Mouse (Mus musculus) layer of hippocampus, adult 11-12 months (tissue): ENCODE measurements around the gene Pofut1.
"Not testable (repeated sequence)": the region's sequence is repeated elsewhere in the genome, so short reads cannot be mapped to it uniquely, and the experiment has no call there.

Experiments used
- DNase-seq: peaks from one replicate; pipeline ENCODE4 v3.0.0; 2022; ENCODE audit warnings: low spot score

Gene Pofut1

GRCm38 (mm10) chr2:153239021-153239859 lies 2.1 kb upstream of the Pofut1 start:
- DNase-seq, result no peak

DNA sequence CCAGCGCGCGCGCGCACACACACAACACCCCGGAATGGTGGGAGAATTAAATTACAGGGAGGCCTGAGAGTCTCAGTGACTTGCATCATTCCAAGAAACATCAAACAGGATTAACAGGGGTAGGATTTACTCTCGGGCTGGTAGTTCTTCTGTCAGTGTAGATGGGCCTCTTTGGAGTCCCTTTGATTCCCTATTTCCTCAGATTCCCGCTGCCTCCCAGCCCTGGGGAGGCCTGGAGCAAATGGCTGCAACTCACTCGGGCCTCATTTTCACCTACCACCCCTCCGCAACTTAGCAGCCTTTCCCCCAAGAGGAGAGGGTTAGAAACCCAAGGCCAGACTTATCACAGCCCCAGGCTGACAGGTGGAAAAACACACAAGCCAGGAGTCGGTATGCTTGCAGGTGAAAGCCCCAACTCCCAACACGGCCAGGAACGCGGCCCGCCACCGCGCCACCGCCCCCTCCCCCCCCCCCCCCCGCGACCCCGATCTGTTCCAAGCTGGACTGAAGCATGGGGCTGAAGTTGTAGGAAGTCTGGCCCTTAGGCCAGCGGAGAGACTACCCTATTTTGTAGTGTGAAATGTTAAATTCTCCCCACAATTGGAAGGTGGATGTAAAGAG lies 1.4 kb upstream of the Pofut1 start:
- DNase-seq, result no peak

GRCm38 (mm10) chr2:153240701-153241235 lies 565 bp upstream of the Pofut1 start:
- no peak for DNase-seq

DNA sequence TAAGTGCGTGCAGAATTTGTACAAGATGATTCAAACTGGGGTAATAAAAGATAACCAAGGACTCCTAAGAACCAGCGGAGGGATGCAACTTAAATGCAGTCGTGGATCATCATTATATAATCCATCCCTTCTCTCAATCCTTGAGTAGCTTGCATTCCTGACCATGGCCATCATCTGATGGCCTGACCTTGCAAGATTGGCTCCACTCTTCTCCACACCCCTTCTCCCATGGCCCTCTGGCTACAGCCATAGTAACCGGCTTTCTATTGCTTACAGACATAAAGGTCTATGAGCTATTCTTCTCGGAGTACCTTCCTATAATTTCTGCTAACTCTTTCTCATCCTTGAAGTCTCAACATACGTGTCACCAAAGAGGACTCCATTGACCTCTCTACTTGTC lies 823 bp downstream of the Pofut1 start:
- DNase-seq, result no peak

- no peak for DNase-seq
Observed at GRCm38 (mm10) chr2:153249751-153250150, 8.4 kb downstream of the Pofut1 start.

GRCm38 (mm10) chr2:153256604-153257003 lies 15.3 kb downstream of the Pofut1 start:
- DNase-seq, result no peak

- no peak for DNase-seq
Observed at GRCm38 (mm10) chr2:153259030-153259863, 17.9 kb downstream of the Pofut1 start.

GRCm38 (mm10) chr2:153259864-153260674 lies 18.7 kb downstream of the Pofut1 start:
- no peak for DNase-seq

GRCm38 (mm10) chr2:153263053-153263452 lies 21.7 kb downstream of the Pofut1 start:
- DNase-seq, result no peak

GRCm38 (mm10) chr2:153267331-153267730 lies 26.0 kb downstream of the Pofut1 start:
- no peak for DNase-seq

- DNase-seq, result not testable (repeated sequence)
Observed at GRCm38 (mm10) chr2:153270231-153270915, 29.0 kb downstream of the Pofut1 start.

- DNase-seq, result not testable (repeated sequence)
Observed at GRCm38 (mm10) chr2:153274200-153274918, 33.0 kb downstream of the Pofut1 start.

- DNase-seq, result no peak
Observed at GRCm38 (mm10) chr2:153274919-153275247, 33.5 kb downstream of the Pofut1 start.

DNA sequence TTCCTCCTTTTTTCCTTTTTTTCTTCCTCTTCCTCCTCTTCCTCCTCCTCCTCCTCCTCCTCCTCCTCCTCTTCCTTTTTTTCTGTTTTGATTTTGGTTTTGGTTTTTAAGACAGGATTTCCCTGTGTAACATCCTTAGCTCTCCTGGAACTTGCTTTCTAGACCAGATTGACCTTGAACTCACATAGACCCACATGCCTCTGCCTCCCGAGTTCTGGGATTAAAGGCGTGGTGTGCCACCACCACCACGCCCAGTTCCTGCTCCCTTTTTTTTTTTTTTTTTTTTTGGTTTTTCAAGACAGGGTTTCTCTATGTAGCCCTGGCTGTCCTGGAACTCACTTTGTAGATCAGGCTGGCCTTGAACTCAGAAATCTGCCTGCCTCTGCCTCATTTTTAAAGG lies 34.2 kb downstream of the Pofut1 start:
- DNase-seq, result not testable (repeated sequence)

DNA sequence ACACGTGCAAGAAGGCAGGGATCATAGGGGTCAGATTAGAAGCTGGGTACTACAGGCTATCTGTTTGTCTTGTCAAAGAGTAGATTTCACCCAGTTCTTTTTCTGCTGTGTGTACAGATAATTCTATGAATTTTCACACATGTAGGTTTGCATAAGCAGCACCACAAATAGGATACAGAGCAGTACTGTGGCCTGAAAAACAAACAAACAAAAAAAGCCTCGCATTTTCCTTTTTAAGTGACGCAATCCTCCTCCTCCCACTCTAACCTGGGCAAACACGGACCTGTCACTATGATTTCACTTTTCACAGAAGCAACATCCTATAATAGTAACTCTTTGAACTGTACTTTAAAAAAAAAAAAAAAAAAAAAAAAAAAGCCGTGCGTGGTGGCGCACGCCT lies 35.1 kb downstream of the Pofut1 start:
- DNase-seq, result no peak

GRCm38 (mm10) chr2:153276846-153277245 lies 35.5 kb downstream of the Pofut1 start:
- not testable (repeated sequence) for DNase-seq

DNA sequence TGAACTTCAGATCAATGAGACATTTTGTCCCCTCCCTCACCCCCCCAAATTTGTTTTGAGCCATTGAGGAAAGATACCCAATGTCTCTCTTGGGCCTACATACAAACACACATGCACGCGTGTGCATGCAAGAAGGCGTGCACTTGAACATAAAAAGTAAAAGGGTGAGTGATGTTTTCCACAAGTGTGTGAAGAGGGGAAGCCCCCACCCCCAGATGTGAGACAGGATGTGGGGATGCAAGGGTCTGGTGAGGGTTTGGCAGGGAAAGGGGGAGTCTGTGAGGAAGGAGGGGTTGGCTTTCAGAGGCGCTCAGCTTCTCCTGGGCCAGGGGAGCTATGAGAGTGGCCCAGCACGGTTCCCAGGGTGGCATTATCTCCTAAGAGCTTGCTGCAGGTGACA lies 37.0 kb downstream of the Pofut1 start:
- no peak for DNase-seq

DNA sequence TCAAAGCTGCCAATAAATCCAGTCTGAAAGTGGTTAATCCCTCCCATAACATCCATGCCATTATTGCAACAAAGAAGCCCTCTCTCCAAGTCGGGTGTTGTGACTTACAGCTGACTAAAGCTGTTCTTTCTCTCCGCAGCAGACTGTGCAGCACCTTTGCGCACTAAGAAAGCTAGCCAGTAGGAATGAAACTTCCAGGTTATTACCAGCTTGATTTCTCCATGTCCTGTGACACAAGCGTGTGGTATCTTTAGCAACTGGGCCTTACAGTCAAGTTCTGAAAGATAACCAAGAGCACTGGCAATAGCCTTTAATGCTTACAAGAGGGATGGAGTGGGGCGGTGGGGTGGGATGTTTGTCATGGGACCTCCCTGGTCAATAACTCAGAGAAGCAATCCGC lies 42.6 kb downstream of the Pofut1 start:
- no peak for DNase-seq

GRCm38 (mm10) chr2:153286524-153286923 lies 45.2 kb downstream of the Pofut1 start:
- DNase-seq, result no peak

GRCm38 (mm10) chr2:153287835-153288234 lies 46.5 kb downstream of the Pofut1 start:
- DNase-seq, result no peak
